Mouse (Mus musculus) heart, embryonic 14.5 days (tissue): ENCODE measurements around the gene Tchp. TPM values are rescaled to one million over a fixed set of nuclear protein-coding genes. Genes with fewer than 3 reads are reported as not detected.

Source experiments
- ATAC-seq: fragments of 200-750 bp; cut with Nextera tagmentation; 2 replicates; pipeline ENCODE4 v1.8.0; 2017; ENCODE audit warnings: low read depth, moderate TSS enrichment; ENCODE audit not compliant: insufficient number of reproducible peaks, insufficient read depth, low FRiP score
- H3K27ac ChIP-seq, 2 experiments: fragments of 200-500 bp in 1 of 2; fragments of 300-500 bp in 1 of 2; sonication (generic) in 1 of 2; replicated peaks in 1 of 2; 2 replicates each; pipeline ENCODE4 v1.5.1; 2012 to 2014; ENCODE audit warnings: low read depth in 2 of 2, low read length in 2 of 2, control low read depth in 1 of 2, mild to moderate bottlenecking in 1 of 2, mixed read lengths in 1 of 2; ENCODE audit not compliant: control insufficient read depth in 1 of 2, insufficient read depth in 1 of 2
- H3K27me3 ChIP-seq: fragments of 300-500 bp; sonication (generic); 2 replicates; pipeline ENCODE4 v1.6.1; 2014; ENCODE audit warnings: mild to moderate bottlenecking, low read length, control low read depth; ENCODE audit not compliant: control insufficient read depth, insufficient read depth
- H3K36me3 ChIP-seq: fragments of 300-500 bp; sonication (generic); 2 replicates; pipeline ENCODE4 v1.6.1; 2014; ENCODE audit warnings: mild to moderate bottlenecking, control low read depth, low read length, mixed read lengths; ENCODE audit not compliant: control insufficient read depth, insufficient read depth
- H3K4me1 ChIP-seq, 2 experiments: fragments of 200-500 bp in 1 of 2; fragments of 300-500 bp in 1 of 2; sonication (generic) in 1 of 2; 2 replicates each; pipeline ENCODE4 v1.6.1; 2012 to 2014; ENCODE audit warnings: low read length in 2 of 2, control low read depth in 1 of 2, mixed read lengths in 1 of 2; ENCODE audit not compliant: control insufficient read depth in 2 of 2, insufficient read depth in 2 of 2
- H3K4me2 ChIP-seq: fragments of 300-500 bp; sonication (generic); 2 replicates; pipeline ENCODE4 v1.6.1; 2014; ENCODE audit warnings: mild to moderate bottlenecking, low read length
- H3K4me3 ChIP-seq, 2 experiments: fragments of 200-500 bp in 1 of 2; fragments of 300-500 bp in 1 of 2; sonication (generic) in 1 of 2; 2 replicates each; pipeline ENCODE4 v1.5.1; 2012 to 2014; ENCODE audit warnings: low read length in 2 of 2, mild to moderate bottlenecking in 2 of 2, control low read depth in 1 of 2, low read depth in 1 of 2, moderate library complexity in 1 of 2; ENCODE audit not compliant: control insufficient read depth in 1 of 2, insufficient read depth in 1 of 2
- H3K9ac ChIP-seq: fragments of 300-500 bp; sonication (generic); 2 replicates; pipeline ENCODE4 v1.6.1; 2014; ENCODE audit warnings: mild to moderate bottlenecking, low read length
- H3K9me3 ChIP-seq: fragments of 300-500 bp; sonication (generic); 2 replicates; pipeline ENCODE4 v1.6.1; 2016; ENCODE audit warnings: low read length, control low read depth; ENCODE audit not compliant: control insufficient read depth
- WGBS: fragments of 180-500 bp; shearing (Covaris S2); extraction: QIAGEN DNeasy Blood & Tissue Kit; methylation state at CpG from one replicate; pipeline ENCODE4 v1.1.7; 2014; 5-methylcytosine and 5-hydroxymethylcytosine counted together
- polyA plus RNA-seq: library from polyadenylated mRNA; unstranded; fragments of >200 nt; fragmentation: Nextera tagmentation; extraction: Ambion mirVana; gene quantifications from 2 replicates; pipeline ENCODE4 v1.2.1, GENCODE M21; 2014

Tchp gene
- polyA plus RNA-seq, 1 experiment from 2014 or later, result 6.8 TPM

GRCm38 (mm10) chr5:114669014-114669413 is 38.5 kb upstream of the Tchp start:
- no peak overlapping the region for H3K27ac ChIP-seq
- no peak for ATAC-seq
- no peak overlapping the region for H3K4me3 ChIP-seq
- no peaks in the 10 kb centered on the region for H3K9me3 ChIP-seq
- no peak overlapping the region for H3K4me2 ChIP-seq
- H3K36me3 ChIP-seq, result peaks cover 3% of the 10 kb centered on the region; the same call in 1 of the 2 replicates
- H3K9ac ChIP-seq, result no peak overlapping the region
- 85% methylated on average over 5 of the region's 5 CpGs for WGBS
- no peaks in the 10 kb centered on the region for H3K4me1 ChIP-seq
- H3K27me3 ChIP-seq, result no peaks in the 10 kb centered on the region

- no peak for ATAC-seq
- 86% methylated on average over 13 of the region's 13 CpGs for WGBS
Measured at GRCm38 (mm10) chr5:114673114-114673513, 34.4 kb upstream of the Tchp start.

GRCm38 (mm10) chr5:114674594-114674993 is 33.0 kb upstream of the Tchp start:
- Histone ChIP-seq H3K36me3 (peaks cover 16% of the 10 kb centered on the region; the same call in 1 of the 2 replicates), H3K4me3 (no peak overlapping the region), H3K27ac (no peak overlapping the region), H3K4me2 (no peak overlapping the region), H3K27me3 (no peaks in the 10 kb centered on the region), H3K9me3 (no peaks in the 10 kb centered on the region), H3K4me1 (0 out of 4 replicates have a peak, but pooled peaks cover 0 to under 1% of the 10 kb centered on the region in 2 experiments), H3K9ac (no peak overlapping the region)
- ATAC-seq, result no peak
- WGBS, result 79% methylated on average over 8 of the region's 8 CpGs

More at GRCm38 (mm10) chr5:114673114-114673513, 34.4 kb upstream of the Tchp start:
- Histone ChIP-seq H3K4me2 (no peak overlapping the region), H3K4me3 (no peak overlapping the region), H3K9ac (no peak overlapping the region), H3K9me3 (no peaks in the 10 kb centered on the region), H3K27ac (no peak overlapping the region), H3K4me1 (no peaks in the 10 kb centered on the region), H3K27me3 (no peaks in the 10 kb centered on the region), H3K36me3 (peaks cover 16% of the 10 kb centered on the region; the same call in 1 of the 2 replicates)

GRCm38 (mm10) chr5:114679841-114680591 is 27.5 kb upstream of the Tchp start:
- 68% methylated on average over 17 of the region's 17 CpGs for WGBS
- H3K36me3 ChIP-seq, result peaks cover 9% of the 10 kb centered on the region; the same call in 1 of the 2 replicates
- H3K4me3 ChIP-seq, result no peak overlapping the region
- H3K9me3 ChIP-seq, result no peaks in the 10 kb centered on the region
- H3K27ac ChIP-seq, result 0 out of 4 replicates have a peak overlapping the region, but pooled peaks of 1 of the 2 experiments have one; percentile 6
- no peak for ATAC-seq
- H3K27me3 ChIP-seq, result no peaks in the 10 kb centered on the region
- H3K4me1 ChIP-seq, result peaks cover 11 to 18% of the 10 kb centered on the region in 2 experiments
- peak overlapping the region; percentile 8; the same call in 1 of the 2 replicates for H3K9ac ChIP-seq
- H3K4me2 ChIP-seq, result no peak overlapping the region

GRCm38 (mm10) chr5:114680676-114681285 is 26.8 kb upstream of the Tchp start:
- Histone ChIP-seq H3K27ac (0 out of 4 replicates have a peak overlapping the region, but pooled peaks of 1 of the 2 experiments have one; percentile 6), H3K4me1 (peaks cover 11 to 18% of the 10 kb centered on the region in 2 experiments), H3K27me3 (no peaks in the 10 kb centered on the region), H3K4me3 (no peak overlapping the region), H3K9ac (peak overlapping the region; percentile 8; the same call in 1 of the 2 replicates), H3K36me3 (peaks cover 9% of the 10 kb centered on the region; the same call in 1 of the 2 replicates), H3K9me3 (no peaks in the 10 kb centered on the region), H3K4me2 (no peak overlapping the region)
- 59% methylated on average over 19 of the region's 19 CpGs for WGBS
- ATAC-seq, result no peak

- Histone ChIP-seq H3K36me3 (peaks cover 3% of the 10 kb centered on the region; the same call in 1 of the 2 replicates), H3K4me1 (peaks cover 11 to 18% of the 10 kb centered on the region in 2 experiments), H3K27ac (no peak overlapping the region), H3K9me3 (no peaks in the 10 kb centered on the region), H3K9ac (no peak overlapping the region), H3K4me2 (no peak overlapping the region), H3K4me3 (no peak overlapping the region), H3K27me3 (no peaks in the 10 kb centered on the region)
- no peak for ATAC-seq
- 58% methylated on average over 8 of the region's 8 CpGs for WGBS
Measured at GRCm38 (mm10) chr5:114681717-114682116, 25.8 kb upstream of the Tchp start.

- Histone ChIP-seq H3K4me2 (no peak overlapping the region), H3K9ac (no peak overlapping the region), H3K9me3 (no peaks in the 10 kb centered on the region), H3K4me3 (no peak overlapping the region), H3K36me3 (no peaks in the 10 kb centered on the region), H3K27ac (no peak overlapping the region), H3K4me1 (peaks cover 10 to 19% of the 10 kb centered on the region in 2 experiments), H3K27me3 (no peaks in the 10 kb centered on the region)
- 89% methylated on average over 5 of the region's 5 CpGs for WGBS
- no peak for ATAC-seq
Measured at GRCm38 (mm10) chr5:114685986-114686385, 21.6 kb upstream of the Tchp start.
